Mouse (Mus musculus) spleen, adult 18-20 months (tissue): ENCODE data around the gene Acvr2b.

Experiments used
- DNase-seq, 2 experiments: peaks; one replicate each; pipeline ENCODE4 v3.0.0; 2022; ENCODE audit warnings: mixed read lengths in 2 of 2

The Acvr2b gene

DNA sequence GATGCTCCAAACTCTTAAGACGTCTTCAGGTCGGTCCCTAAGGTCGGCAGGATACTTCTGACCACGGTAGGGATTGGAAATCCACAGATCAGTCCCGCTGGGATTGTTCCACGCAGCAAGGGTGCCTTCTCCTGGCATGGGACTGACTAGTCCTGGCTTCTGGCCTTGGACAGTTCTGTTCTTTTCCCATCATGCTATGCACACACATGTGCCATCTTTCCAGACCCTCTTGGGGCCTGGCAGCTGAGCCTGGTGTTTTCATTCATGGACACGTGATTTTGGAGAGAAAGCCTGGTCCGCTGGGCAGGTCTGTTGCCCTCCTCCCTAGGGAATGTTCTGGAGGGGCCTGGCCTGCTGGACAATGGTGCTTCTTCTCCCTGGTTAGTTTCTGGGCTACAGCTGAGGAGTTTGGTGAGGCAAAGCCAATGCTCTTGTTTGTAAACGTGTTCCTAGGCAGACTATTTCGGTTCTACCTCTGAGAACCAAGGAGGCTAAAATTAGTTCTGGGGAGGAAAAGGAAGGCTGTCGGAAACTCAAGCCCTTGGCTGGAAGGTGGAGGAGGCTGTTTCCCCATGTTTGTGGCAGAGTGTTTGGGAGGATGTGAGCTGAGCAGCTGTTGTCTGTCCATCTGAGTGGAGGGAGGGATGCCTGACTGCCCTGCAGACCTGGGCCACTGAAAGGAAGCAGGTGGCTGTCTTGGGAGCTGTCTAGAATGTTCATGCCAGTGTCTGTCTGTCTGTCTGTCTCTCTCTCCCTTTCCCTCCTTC is 7.2 kb downstream of the Acvr2b start:
- DNase-seq = no peak

DNA sequence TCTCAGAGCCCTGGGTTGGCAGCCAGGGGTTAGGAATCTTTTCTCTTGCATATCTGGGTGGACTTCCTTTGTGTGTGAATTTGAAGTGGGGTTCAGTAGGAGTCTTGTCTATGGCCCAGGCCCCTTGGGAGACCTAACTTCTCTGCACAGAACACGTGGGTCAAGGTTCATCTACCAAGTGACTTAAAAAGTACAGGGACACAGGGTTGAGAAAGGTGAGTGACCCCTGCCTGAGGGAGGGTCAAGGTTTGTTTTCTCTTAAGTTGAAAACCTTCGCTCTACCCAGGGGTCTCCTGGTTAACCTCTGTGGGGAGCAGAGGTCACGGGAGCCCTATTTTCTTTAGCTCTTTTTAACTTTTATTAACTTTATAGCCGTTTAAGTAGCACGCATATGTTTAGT is 7.9 kb downstream of the Acvr2b start:
- DNase-seq = no peak

DNA sequence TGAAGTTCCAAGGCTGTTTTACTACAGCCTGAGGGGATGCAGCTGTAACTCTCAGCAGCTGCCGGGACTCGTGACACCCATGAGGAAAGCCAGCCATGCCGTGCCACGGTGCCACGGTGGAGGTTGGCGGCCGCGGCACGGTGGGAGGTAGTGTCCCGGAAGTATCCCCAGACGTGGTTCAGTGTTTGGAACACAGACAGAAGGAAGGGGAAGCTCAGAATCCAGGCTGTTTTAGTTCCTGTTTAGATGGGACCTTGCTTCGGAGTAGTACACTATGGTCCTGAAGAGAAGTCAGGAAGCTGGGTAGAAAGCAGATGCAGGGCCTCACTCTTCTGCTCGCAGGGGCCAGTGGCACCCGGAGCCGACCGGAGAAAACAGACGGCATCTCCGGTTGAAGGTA is 16.1 kb downstream of the Acvr2b start:
- DNase-seq = no peak

DNA sequence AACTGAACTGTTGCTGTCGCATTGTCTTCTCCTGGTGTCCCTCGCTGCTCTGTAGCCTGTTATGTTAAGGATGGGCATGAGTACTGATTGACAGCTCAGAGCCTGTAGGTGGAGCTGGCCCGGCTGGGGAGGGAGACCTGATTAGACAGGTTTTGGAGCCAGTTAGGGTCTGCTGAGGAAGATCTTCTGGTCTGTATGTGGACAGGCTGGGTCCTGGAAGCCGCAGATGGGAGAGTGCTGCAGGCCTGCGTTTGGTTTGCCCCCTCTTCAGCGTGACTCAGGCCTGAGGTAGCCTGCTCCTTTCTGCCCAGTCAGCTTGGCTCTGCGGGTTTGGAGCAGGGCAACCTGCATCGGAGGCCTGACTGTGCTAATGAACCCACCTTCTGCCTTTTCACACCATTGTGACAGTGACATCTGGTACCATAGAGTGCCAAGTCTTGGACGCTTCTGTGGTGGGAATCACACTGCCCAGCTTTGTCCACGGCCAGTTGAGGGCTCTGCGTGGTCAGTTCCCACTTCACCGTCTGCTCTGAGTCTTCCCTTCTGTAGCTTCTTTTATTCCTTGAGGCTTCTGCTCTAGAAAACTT is 18.0 kb downstream of the Acvr2b start:
- DNase-seq = no peak

DNA sequence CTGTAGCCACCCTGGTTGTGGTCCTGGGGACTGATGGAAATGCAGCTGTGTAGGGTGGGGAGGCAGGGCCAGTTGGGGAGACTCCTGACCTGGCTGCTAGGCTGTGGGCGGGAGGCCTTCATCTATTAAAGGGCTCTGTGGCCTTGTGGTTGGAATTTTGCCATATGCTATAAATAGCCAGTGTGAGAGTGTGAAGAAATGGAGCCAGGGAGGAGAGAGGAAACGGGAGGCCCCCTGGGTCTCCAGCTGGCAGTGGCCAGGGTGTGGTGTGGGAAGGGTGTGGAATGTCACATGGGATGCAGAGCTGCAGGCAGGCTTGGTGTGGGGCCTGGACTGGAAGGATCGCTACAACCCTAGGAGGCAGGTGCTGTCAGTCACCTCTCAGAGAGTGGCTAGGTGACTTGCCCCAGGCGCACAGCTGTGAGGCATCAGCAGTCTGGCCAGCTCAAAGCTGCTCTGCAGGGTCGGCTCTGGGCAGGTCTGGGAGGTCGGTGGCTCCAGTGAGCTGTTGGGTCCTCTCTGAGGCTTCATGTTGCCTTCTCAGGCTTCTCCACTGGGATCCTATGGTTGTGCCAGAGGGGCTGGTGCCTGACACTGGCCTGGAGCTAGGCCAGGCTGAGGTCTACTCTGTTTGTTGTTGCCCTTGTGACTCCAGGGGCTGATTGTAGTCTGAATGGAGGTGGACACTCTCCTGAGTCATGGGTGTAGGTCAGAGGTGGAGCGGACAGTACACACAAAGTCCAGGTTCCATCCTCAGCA is 23.5 kb downstream of the Acvr2b start:
- no peak for DNase-seq

DNA sequence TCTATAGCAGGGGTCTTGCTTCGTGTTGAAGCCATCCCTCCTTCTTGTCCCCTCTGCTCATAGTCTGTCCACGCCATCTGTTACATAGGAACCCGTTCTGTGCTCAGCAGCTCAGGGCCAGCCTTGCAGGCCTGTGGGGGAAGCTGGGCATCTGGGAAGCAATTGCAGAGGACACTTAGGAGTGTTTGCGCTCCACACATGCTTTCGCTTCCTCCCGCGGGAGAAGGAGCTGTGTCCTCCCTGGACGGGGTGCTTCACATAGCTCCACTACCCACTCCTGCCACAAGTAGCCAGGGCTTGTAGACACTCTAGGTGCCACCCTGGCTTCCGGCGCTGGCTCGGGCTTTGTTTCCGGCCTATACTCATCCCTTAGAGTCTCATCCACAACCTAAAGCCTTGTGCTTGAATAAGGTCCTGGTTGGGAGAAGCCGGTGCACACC is 24.1 kb downstream of the Acvr2b start:
- no peak for DNase-seq

DNA sequence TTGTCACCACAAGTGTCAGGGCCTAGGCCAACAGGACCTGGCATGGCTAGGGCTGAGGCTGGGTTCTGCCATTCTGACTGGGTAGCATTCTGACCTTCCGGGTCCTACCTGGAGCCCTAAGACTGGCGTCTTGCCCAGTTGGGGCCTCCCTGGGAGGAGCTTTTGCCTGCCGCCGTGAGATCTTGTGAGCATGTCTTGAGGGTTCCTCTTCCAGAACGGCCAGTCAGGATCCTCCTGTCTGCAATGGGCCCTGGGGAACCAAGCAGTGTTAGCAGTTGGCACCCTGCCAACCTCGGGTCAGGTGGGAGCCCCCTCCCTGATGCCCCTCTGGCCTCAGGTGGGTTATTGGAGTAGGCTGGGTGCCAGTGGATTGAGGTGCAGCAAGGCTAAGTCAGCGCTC is 24.6 kb downstream of the Acvr2b start:
- no peak for DNase-seq

DNA sequence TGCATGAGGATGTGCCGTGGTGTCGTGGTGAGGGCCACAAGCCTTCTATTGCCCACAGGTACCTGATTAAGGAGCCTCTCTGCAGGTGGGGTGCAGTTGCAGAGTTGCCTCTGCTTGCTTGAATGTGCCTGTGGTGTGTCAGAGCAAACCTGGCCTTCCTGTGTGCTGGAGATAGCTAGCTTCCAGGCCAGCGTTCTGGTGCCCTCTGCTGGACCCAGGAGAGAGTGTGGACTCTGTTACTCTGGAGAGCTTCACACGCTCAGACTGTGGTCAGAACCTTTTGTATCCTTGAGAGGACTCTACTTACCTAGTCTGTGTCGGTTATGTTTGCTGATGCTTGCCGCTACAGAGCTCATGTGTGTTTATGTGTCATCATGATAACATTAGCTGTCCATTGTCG is 28.4 kb downstream of the Acvr2b start:
- peak; percentile 20 to 58 for DNase-seq

DNA sequence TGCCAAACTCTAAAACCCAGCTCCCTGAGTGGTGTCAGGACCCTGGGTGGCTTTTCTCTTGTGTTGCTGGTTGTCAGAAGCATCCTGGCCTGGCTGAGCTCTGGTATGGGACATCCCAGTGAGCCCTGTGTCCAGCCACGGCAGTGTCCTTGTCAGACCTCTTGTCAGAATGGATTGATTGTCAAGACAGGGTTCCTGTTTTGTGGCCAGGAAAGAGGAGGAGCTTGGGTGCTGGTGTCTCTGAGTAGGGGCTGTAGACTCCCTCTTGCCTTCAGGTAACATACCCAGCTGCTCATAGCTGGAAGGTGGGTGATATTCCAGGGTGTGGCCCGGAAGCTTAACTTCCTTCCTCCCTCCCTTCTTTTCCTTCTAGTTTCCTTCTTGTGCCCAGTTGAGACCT is 33.9 kb downstream of the Acvr2b start:
- DNase-seq = no peak

DNA sequence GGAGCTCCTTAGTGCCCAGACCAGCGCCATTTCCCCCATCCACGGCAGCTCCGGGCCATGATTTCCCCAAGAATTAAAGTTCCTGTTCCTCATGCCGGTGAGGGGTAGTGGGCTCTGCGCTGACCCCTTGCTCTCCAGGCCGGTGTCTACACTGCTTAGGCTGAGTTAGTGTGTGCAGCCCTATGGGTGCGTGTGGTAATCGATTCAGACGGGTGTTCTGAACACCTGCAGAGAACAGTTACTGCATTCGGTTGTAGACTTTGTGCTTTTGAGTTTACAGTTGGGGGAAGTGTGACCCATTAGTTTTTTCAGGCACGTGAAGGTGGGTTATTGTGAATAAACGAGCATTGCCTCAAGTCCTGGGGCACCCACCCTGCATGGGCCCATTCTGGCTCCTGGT is 36.1 kb downstream of the Acvr2b start:
- DNase-seq = no peak

DNA sequence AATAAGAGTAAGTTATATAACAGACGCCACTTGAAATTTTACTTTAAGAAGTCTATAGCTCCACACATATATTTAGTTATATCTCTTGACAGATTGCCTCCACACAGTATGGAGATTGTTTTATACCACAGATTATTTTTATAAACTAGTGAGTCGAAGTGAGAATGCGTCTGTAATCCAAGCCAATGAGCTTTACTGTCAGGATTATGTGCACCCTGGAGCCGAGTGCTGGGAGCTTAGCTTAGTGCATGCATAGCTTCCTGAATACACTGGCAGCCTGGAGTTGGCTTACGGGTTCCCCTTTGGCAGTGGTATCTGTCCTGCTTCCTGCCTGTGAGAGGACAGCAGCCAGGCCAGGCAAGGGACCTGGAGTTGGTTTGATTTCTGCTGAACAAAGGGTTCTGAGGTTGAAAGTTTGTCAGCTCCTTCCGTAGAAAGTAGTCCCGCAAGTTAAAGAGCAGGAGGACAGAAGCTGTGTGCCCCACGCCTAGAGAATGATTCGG is 36.6 kb downstream of the Acvr2b start:
- DNase-seq = no peak

DNA sequence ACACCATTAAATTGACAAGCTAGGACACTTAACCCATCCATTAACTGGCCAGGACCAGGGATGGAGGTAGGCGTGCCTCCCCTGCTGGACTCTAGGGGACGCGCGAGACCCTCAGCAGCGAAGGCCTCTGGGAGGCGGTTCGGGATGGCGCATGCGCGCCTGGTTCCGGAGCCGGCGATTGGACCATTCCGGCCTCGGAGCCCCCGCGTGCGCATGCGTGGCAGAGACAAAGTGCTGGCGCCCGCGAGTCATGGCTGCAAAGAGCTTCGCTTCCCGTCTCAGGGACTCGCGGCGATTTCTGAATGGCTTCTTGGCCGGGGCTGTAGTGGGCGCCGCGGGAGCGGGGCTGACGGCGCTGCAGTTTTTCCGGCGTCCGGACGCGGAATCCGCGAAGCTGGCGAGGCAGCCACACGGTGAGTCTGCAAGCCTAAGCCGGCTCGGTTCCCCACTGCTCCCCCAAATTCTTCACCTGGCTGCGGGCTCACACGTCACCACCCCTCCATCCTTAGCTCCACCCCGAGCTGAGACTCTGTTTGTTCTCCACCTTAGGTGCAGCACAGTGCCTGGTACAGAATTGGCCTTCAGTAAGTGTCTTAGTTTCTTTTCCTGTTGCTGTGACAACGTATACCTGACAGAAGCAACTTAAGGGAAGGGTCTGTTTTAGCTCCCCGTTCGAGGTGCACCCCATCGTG is 43.0 kb downstream of the Acvr2b start, which contains the start of gene Exog:
Gene Exog, plus strand, starts transcription at position 206 of the 692 bp plus-strand sequence.
- DNase-seq = peak; percentile 94 to 97

DNA sequence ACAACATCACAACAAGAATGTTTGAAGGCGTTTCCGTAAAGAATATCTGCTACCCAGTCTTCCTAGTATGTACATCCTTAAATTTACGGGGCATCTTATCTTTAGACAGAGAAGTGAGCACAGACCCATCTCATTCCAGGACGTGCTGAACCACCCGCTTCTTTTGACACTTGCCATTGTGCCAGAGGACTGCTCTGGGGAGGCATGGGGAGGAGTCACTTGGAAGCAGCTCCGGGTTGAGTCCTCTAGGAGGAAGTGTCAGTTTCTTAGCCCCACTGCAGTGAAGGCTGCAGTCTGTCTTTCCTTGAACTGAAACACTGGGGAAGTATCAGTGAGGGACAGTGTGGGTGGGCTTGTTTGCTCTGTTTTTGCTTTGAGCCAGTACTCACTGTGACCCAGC is 43.8 kb downstream of the Acvr2b start:
- DNase-seq = no peak

DNA sequence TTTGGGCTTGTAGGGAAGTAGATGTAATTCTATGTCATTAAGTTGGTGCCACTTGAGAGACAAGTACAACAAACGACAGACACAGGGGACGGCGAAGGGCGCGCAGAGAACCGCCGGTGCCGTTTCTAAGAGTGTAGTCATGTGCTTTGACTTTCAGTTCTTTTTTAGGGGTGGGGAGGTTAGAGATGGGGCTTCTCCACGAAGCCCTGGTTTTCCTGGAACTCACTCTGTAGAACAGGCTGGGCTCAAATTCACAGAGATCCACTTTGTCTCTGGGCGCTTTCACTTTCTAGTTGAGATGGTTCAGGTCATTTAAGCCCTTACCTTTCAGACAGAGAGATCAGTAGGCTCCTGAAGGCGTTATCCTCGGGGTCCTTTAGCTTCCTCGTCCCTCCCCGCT is 54.0 kb downstream of the Acvr2b start:
- DNase-seq = no peak

DNA sequence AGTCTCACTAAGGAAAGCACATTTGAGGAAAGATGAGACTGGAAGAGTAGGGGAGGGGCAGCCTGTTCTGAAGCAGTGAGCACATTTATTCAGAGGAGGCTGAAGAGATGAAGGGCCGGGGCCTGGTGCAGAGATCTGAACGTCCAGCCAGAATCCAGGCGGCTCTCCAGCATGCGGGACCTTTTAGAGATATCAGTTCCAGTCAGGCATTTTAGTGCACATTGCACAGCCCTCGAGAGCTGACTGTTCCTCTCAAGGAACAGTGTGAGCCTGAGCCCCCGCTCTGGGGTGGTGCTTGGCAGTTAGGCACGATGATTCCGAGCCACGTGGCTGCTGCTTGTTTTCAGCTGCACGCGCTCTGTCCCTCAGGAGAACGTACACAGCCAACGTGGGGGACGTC is 55.2 kb downstream of the Acvr2b start:
- no peak for DNase-seq

DNA sequence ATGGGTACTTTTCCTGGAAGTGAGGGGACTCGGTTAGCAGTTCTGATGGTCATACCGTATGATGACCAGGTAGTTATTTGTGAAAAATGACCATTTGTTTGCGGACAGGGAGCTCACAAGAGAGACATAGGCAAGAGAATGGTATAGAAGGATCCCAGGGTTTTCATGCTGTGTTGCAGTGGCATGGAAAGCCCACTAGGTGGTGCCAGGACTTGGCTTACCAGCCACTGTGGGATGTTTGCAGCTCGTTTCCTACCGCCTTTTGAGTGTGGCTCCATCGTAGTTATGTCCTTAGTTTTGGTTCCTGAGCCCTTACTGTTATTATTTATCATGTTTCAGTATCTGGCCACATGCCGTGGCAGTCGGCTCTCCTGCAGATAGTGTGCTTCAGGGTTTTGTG is 58.5 kb downstream of the Acvr2b start:
- DNase-seq = peak in 1 of 2 experiments; percentile 49

DNA sequence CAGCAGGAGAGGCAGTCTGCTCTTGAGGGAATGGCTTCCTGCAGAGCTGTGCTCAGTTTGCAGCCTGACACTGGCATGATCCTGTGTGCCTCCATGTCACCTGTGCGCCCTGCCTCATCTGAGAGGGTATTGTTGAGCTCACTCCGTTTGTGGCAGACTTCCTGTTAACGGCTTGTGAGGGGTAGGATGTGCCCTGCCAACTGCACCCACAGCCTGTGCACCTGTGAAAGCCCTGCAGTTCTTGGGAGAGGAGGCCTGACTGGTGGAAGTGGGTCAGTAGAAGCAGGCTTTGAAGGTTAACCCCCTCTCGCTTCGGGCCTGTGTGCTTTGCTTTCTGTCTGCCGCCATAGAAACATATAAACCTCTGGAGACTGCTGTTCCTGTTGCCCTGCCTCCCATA is 63.1 kb downstream of the Acvr2b start:
- no peak for DNase-seq

DNA sequence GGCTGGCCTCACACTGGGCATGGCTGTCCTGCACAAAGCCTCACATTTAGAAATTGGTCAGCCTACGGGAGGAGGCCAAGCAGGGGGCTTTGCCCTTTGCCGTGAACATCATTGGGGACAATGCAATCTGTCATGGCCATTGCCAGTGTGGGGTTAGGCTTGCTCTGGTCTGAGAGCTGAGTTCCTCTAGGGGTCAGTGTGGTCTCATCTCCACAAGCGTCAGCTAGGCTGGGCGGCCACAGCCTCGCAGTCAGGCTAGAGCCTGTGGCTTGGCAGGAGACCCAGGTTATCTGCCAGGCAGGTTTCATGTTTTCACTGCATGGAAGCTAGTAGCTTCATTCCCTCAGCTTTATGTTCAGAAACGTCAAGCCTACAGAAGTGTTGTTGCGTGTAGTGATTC is 63.7 kb downstream of the Acvr2b start:
- no peak for DNase-seq

DNA sequence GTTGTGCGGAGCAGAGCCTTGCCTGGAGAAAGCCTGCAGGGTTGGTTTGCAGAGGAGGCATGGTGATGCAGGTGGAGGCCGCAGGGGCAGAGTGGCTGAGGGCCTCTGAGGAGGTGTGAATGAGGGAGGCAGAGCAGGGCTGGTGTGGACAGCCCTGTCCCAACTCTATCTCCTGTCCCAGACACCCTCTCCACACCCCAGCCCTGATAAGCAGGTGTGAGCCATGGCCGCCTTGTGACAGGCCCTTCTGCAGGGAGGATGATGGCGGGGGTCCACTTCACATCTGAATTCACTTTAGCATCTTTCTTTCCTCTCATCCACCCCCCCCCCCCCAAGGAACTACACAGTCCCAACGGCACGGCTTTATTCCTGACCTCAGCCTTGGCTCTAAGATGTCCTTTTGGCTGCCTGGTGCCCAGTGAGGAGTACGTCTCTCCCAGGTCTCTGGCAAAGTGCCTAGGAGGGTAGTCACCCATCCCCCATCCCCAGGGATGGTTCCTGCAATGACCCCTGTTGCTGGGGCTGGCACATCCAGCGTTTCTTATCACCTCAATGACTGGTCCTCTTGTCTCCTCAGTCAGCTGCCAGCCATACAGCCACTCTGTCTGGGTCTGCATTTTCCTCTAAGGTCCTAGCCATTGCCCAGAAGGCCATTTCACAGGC is 67.9 kb downstream of the Acvr2b start:
- DNase-seq = no peak

DNA sequence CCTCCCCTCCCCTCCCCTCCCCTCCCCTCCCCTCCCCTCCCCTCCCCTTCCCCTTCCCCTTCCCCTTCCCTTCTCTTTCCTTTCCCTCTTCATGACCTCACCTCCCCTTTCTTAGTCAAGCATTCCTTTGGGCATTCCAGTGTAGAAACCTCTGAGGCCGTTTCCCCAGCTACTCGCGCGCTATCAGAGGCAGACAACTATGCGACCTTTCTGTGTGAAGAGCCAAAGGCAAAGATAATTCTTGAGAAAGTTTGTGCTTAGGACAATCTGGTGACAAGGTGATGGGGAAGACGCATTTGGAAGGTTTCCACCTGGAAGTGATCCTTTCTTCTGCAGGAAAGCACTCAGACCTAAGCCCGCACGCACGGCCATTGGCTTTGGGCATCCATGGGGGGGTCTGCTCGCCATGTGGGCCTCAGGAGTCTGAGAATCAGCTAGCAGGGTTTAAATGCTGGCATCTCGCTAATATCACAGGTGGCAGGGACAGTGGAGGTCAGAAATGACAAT is 70.5 kb downstream of the Acvr2b start:
- no peak for DNase-seq

DNA sequence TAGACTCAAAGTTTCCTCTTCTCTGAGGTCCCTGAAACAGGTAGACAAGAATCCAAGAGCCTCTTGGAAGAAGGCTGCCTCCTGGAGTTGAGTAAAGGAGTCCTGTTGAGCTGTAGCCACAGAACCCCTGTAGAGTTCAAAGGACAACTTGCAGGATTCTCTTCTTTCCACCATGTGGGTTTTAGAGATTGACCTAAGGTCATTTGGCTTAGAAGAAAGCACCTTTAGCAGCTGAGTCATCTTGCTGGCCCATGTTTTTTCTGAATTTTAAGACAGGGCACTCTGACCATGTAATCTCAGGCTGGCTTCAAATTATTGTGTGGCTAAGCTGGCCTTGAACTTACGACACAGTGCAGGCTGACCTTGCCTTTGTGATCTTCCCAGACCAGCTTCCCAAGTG is 71.1 kb downstream of the Acvr2b start:
- DNase-seq = no peak

DNA sequence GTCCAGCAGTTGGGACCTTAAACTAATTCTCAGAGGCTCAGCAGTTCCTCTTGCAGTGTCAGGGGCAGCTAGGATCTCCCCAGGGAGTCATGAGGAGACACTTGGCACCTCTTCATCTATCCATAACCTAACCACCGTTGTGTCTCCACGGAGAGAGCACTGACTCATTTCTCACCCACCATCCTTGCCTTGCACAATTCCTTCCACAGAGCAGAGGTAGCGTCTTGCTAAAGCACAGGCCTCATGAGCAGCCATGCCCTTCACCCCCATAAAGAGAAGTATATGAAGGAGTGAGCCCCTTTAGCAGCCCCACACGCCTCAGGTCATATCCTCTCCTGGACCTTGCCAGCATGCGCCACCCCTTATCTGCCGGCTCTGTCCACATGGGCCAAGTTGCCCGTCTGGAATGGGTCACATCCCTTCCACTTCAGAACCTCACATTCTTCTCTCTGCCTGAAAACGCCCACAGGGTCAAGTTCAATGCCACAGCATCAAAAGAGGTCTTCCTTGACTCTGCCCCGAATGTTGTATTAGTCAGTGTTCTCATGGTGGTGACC is 71.8 kb downstream of the Acvr2b start:
- no peak for DNase-seq
